Mouse (Mus musculus) neural tube, embryonic 15.5 days (tissue): ENCODE results near the gene Chka. TPM values are rescaled to one million over a fixed set of nuclear protein-coding genes. Genes with fewer than 3 reads are reported as not detected.

Source experiments
- ATAC-seq: fragments of 200-750 bp; cut with Nextera tagmentation; 2 replicates; pipeline ENCODE4 v1.8.0; 2017; ENCODE audit warnings: mild to moderate bottlenecking, moderate TSS enrichment, moderate library complexity; ENCODE audit not compliant: low FRiP score
- H3K27ac ChIP-seq: fragments of 300-500 bp; sonication (generic); replicated peaks from 2 replicates; pipeline ENCODE4 v1.5.1; 2015; ENCODE audit warnings: mild to moderate bottlenecking, inconsistent platforms
- H3K27me3 ChIP-seq: fragments of 300-500 bp; sonication (generic); replicated peaks from 2 replicates; pipeline ENCODE4 v1.6.1; 2015; ENCODE audit warnings: inconsistent platforms
- H3K36me3 ChIP-seq: fragments of 300-500 bp; sonication (generic); 2 replicates; pipeline ENCODE4 v1.6.1; 2015; ENCODE audit warnings: inconsistent platforms
- H3K4me1 ChIP-seq: fragments of 300-500 bp; sonication (generic); 2 replicates; pipeline ENCODE4 v1.6.1; 2015; ENCODE audit warnings: inconsistent platforms
- H3K4me2 ChIP-seq: fragments of 300-500 bp; sonication (generic); 2 replicates; pipeline ENCODE4 v1.6.1; 2015; ENCODE audit warnings: inconsistent platforms, mild to moderate bottlenecking, moderate library complexity
- H3K4me3 ChIP-seq: fragments of 300-500 bp; sonication (generic); replicated peaks from 2 replicates; pipeline ENCODE4 v1.5.1; 2015; ENCODE audit warnings: mild to moderate bottlenecking, inconsistent platforms
- H3K9ac ChIP-seq: fragments of 300-500 bp; sonication (generic); replicated peaks from 2 replicates; pipeline ENCODE4 v1.6.1; 2015; ENCODE audit warnings: mild to moderate bottlenecking, inconsistent platforms
- H3K9me3 ChIP-seq: fragments of 300-500 bp; sonication (generic); replicated peaks from 2 replicates; pipeline ENCODE4 v1.6.1; 2016; ENCODE audit warnings: inconsistent platforms
- WGBS: fragments of 180-500 bp; shearing (Covaris S2); methylation state at CpG from one replicate; pipeline ENCODE4 v1.1.7; 2015; ENCODE audit warnings: mixed read lengths; 5-methylcytosine and 5-hydroxymethylcytosine counted together
- polyA plus RNA-seq: library from polyadenylated mRNA; unstranded; fragments of >200 nt; fragmentation: Nextera tagmentation; extraction: Ambion mirVana; gene quantifications from 2 replicates; pipeline ENCODE4 v1.2.1, GENCODE M21; 2015

Chka gene
- polyA plus RNA-seq, 1 experiment from 2014 or later: 68.7 TPM

GRCm38 (mm10) chr19:3895171-3895631 lies 43.6 kb downstream of the Chka start:
- ATAC-seq: peak; percentile 83
- 6% methylated on average over 3 of the region's 3 CpGs for WGBS
- peaks cover 58% of the 10 kb centered on the region for H3K36me3 ChIP-seq
- 0 out of 2 replicates have a peak, but pooled peaks cover 14% of the 10 kb centered on the region for H3K4me1 ChIP-seq
- no peaks in the 10 kb centered on the region for H3K9me3 ChIP-seq
- no peak overlapping the region for H3K4me3 ChIP-seq
- no peaks in the 10 kb centered on the region for H3K27me3 ChIP-seq
- H3K4me2 ChIP-seq: no peak overlapping the region
- peak overlapping the region; percentile 71 for H3K27ac ChIP-seq
- H3K9ac ChIP-seq: no peak overlapping the region

- H3K36me3 ChIP-seq: peaks cover 48% of the 10 kb centered on the region
Measured at GRCm38 (mm10) chr19:3896208-3896607, 44.6 kb downstream of the Chka start.

GRCm38 (mm10) chr19:3897557-3897956 lies 46.0 kb downstream of the Chka start:
- 93% methylated on average over 5 of the region's 5 CpGs for WGBS
- H3K27ac ChIP-seq: no peak overlapping the region
- H3K27me3 ChIP-seq: no peaks in the 10 kb centered on the region
- H3K4me2 ChIP-seq: no peak overlapping the region
- ATAC-seq: no peak
- 0 out of 2 replicates have a peak, but pooled peaks cover 14% of the 10 kb centered on the region for H3K4me1 ChIP-seq
- H3K9ac ChIP-seq: no peak overlapping the region
- H3K4me3 ChIP-seq: no peak overlapping the region
- H3K9me3 ChIP-seq: no peaks in the 10 kb centered on the region
- H3K36me3 ChIP-seq: peaks cover 36% of the 10 kb centered on the region

More at GRCm38 (mm10) chr19:3896208-3896607, 44.6 kb downstream of the Chka start:
- Histone ChIP-seq H3K4me2 (no peak overlapping the region), H3K4me1 (0 out of 2 replicates have a peak, but pooled peaks cover 14% of the 10 kb centered on the region), H3K27me3 (no peaks in the 10 kb centered on the region), H3K9ac (no peak overlapping the region), H3K4me3 (no peak overlapping the region), H3K27ac (peak overlapping the region; percentile 71), H3K9me3 (no peaks in the 10 kb centered on the region)
- WGBS: 91% methylated on average over 10 of the region's 10 CpGs
- ATAC-seq: no peak

GRCm38 (mm10) chr19:3898952-3899351 lies 47.4 kb downstream of the Chka start:
- no peaks in the 10 kb centered on the region for H3K9me3 ChIP-seq
- no peak for ATAC-seq
- H3K27ac ChIP-seq: no peak overlapping the region
- no peak overlapping the region for H3K4me3 ChIP-seq
- H3K36me3 ChIP-seq: peaks cover 22% of the 10 kb centered on the region
- 89% methylated on average over 7 of the region's 7 CpGs for WGBS
- 0 out of 2 replicates have a peak, but pooled peaks cover 14% of the 10 kb centered on the region for H3K4me1 ChIP-seq
- H3K4me2 ChIP-seq: no peak overlapping the region
- no peaks in the 10 kb centered on the region for H3K27me3 ChIP-seq
- H3K9ac ChIP-seq: no peak overlapping the region

GRCm38 (mm10) chr19:3899618-3900017 lies 48.0 kb downstream of the Chka start:
- H3K4me2 ChIP-seq: no peak overlapping the region
- WGBS: 93% methylated on average over 4 of the region's 4 CpGs
- 0 out of 2 replicates have a peak, but pooled peaks cover 14% of the 10 kb centered on the region for H3K4me1 ChIP-seq
- H3K9ac ChIP-seq: no peak overlapping the region
- ATAC-seq: no peak
- peaks cover 18% of the 10 kb centered on the region for H3K36me3 ChIP-seq
- no peaks in the 10 kb centered on the region for H3K9me3 ChIP-seq
- no peaks in the 10 kb centered on the region for H3K27me3 ChIP-seq
- H3K27ac ChIP-seq: no peak overlapping the region
- H3K4me3 ChIP-seq: no peak overlapping the region

- Histone ChIP-seq H3K4me2 (no peak overlapping the region), H3K9me3 (no peaks in the 10 kb centered on the region), H3K27ac (no peak overlapping the region), H3K4me3 (no peak overlapping the region), H3K4me1 (peaks cover 21% of the 10 kb centered on the region), H3K27me3 (no peaks in the 10 kb centered on the region), H3K9ac (no peak overlapping the region), H3K36me3 (no peaks in the 10 kb centered on the region)
- no peak for ATAC-seq
- WGBS: 81% methylated on average over 12 of the region's 12 CpGs
Measured at GRCm38 (mm10) chr19:3902966-3903365, 51.4 kb downstream of the Chka start.

GRCm38 (mm10) chr19:3903648-3904362 lies 52.2 kb downstream of the Chka start:
- H3K4me3 ChIP-seq: no peak overlapping the region
- no peak overlapping the region for H3K4me2 ChIP-seq
- H3K9ac ChIP-seq: no peak overlapping the region
- WGBS: 64% methylated on average over 25 of the region's 25 CpGs
- no peak for ATAC-seq
- H3K27ac ChIP-seq: no peak overlapping the region
- peaks cover 23% of the 10 kb centered on the region for H3K4me1 ChIP-seq
- H3K36me3 ChIP-seq: peaks cover 6% of the 10 kb centered on the region
- no peaks in the 10 kb centered on the region for H3K27me3 ChIP-seq
- no peaks in the 10 kb centered on the region for H3K9me3 ChIP-seq

- H3K4me1 ChIP-seq: peaks cover 23% of the 10 kb centered on the region
- H3K27ac ChIP-seq: no peak overlapping the region
- no peaks in the 10 kb centered on the region for H3K9me3 ChIP-seq
- H3K4me3 ChIP-seq: no peak overlapping the region
- H3K9ac ChIP-seq: no peak overlapping the region
- no peak for ATAC-seq
- WGBS: 69% methylated on average over 10 of the region's 10 CpGs
- no peaks in the 10 kb centered on the region for H3K27me3 ChIP-seq
- peaks cover 11% of the 10 kb centered on the region for H3K36me3 ChIP-seq
- H3K4me2 ChIP-seq: 0 out of 2 replicates have a peak overlapping the region, but pooled peaks have one; percentile 83
Measured at GRCm38 (mm10) chr19:3904363-3904675, 52.7 kb downstream of the Chka start.

- no peak overlapping the region for H3K9ac ChIP-seq
- H3K27ac ChIP-seq: peak overlapping the region; percentile 61
- H3K4me2 ChIP-seq: peak overlapping the region; percentile 83
- ATAC-seq: no peak
- peak overlapping the region; percentile 49; the same call in 1 of the 2 replicates for H3K4me3 ChIP-seq
- peaks cover 22% of the 10 kb centered on the region for H3K36me3 ChIP-seq
- 68% methylated on average over 6 of the region's 6 CpGs for WGBS
- H3K9me3 ChIP-seq: no peaks in the 10 kb centered on the region
- H3K4me1 ChIP-seq: peaks cover 25% of the 10 kb centered on the region
- H3K27me3 ChIP-seq: no peaks in the 10 kb centered on the region
Measured at GRCm38 (mm10) chr19:3905261-3905969, 53.8 kb downstream of the Chka start.

GRCm38 (mm10) chr19:3906326-3906725 lies 54.8 kb downstream of the Chka start:
- Histone ChIP-seq H3K4me3 (peak overlapping the region; percentile 49), H3K4me1 (peaks cover 30% of the 10 kb centered on the region), H3K4me2 (peak overlapping the region; percentile 83), H3K27ac (no peak overlapping the region), H3K27me3 (no peaks in the 10 kb centered on the region), H3K9ac (peak overlapping the region; percentile 44), H3K9me3 (no peaks in the 10 kb centered on the region), H3K36me3 (peaks cover 29% of the 10 kb centered on the region)
- no peak for ATAC-seq
- 47% methylated on average over 10 of the region's 10 CpGs for WGBS

GRCm38 (mm10) chr19:3906795-3907786 lies 55.5 kb downstream of the Chka start, which contains the start of gene Tcirg1:
Tcirg1 (minus strand) TSS chr19:3907133.
- Histone ChIP-seq H3K9ac (peak within 1 kb of the TSS; percentile 44), H3K9me3 (no peaks in the 10 kb centered on the region), H3K4me2 (peak within 1 kb of the TSS; percentile 83), H3K36me3 (peaks cover 29% of the 10 kb centered on the region), H3K27ac (peak within 1 kb of the TSS; percentile 63), H3K4me3 (peak within 1 kb of the TSS; percentile 49), H3K4me1 (peaks cover 38% of the 10 kb centered on the region), H3K27me3 (no peaks in the 10 kb centered on the region)
- peak; percentile 75 for ATAC-seq
- WGBS: 7% methylated on average over 36 of the region's 36 CpGs
